Mouse (Mus musculus) CH12.LX (cell line): ENCODE data around the gene Gm29666. TPM values are rescaled to one million over a fixed set of nuclear protein-coding genes. Genes with fewer than 3 reads are reported as not detected.

Experiments
- DNase-seq: peaks from one replicate; pipeline ENCODE4 v3.0.0-alpha.2; 2013; ENCODE audit errors: extremely low read depth
- H3K27ac ChIP-seq: 2 replicates; pipeline ENCODE4 v1.5.1; 2012; ENCODE audit warnings: low read depth, mild to moderate bottlenecking, control low read depth, moderate library complexity; ENCODE audit not compliant: insufficient read depth
- H3K27me3 ChIP-seq: replicated peaks from 2 replicates; pipeline ENCODE3; 2012; ENCODE audit warnings: inconsistent platforms
- H3K36me3 ChIP-seq, 2 experiments: replicated peaks in 1 of 2; 2 replicates each; pipeline versions ENCODE3 to v1.6.1; 2012; ENCODE audit warnings: inconsistent platforms in 1 of 2, low read length in 1 of 2, mild to moderate bottlenecking in 1 of 2, mixed read lengths in 1 of 2, moderate library complexity in 1 of 2; ENCODE audit not compliant: control insufficient read depth in 1 of 2, insufficient read depth in 1 of 2
- H3K4me1 ChIP-seq, 2 experiments: 2 replicates each; pipeline ENCODE4 v1.6.1; 2012; ENCODE audit warnings: inconsistent platforms in 1 of 2, moderate library complexity in 1 of 2; ENCODE audit not compliant: insufficient read depth in 2 of 2, control insufficient read depth in 1 of 2
- H3K4me2 ChIP-seq: 2 replicates; pipeline ENCODE4 v1.6.1; 2012; ENCODE audit warnings: low read depth, mild to moderate bottlenecking, control low read depth; ENCODE audit not compliant: poor library complexity, insufficient read depth, severe bottlenecking
- H3K4me3 ChIP-seq, 3 experiments: fragments of 150-350 bp in 1 of 3; sonication (generic) in 1 of 3; replicated peaks in 1 of 3; 2 replicates each; pipeline versions ENCODE3 to v1.5.1; 2011 to 2012; ENCODE audit warnings: low read depth in 2 of 3, low read length in 2 of 3, mild to moderate bottlenecking in 2 of 3, moderate library complexity in 2 of 3, control low read depth in 1 of 3, improper control_type of control experiment in 1 of 3, inconsistent platforms in 1 of 3, mixed read lengths in 1 of 3; ENCODE audit not compliant: poor library complexity in 1 of 3
- H3K79me2 ChIP-seq: replicated peaks from 2 replicates; pipeline ENCODE4 v1.6.1; 2012; ENCODE audit warnings: mild to moderate bottlenecking, moderate library complexity; ENCODE audit not compliant: control insufficient read depth, poor library complexity, insufficient read depth, severe bottlenecking; ENCODE audit errors: extremely low read depth
- H3K9ac ChIP-seq: 2 replicates; pipeline ENCODE4 v1.6.1; 2012; ENCODE audit warnings: low read depth, mild to moderate bottlenecking, control low read depth, moderate library complexity; ENCODE audit not compliant: insufficient read depth
- H3K9me3 ChIP-seq: replicated peaks from 2 replicates; pipeline ENCODE3; 2012; ENCODE audit warnings: low read length, inconsistent platforms, mixed read lengths
- CHD1 ChIP-seq: IDR thresholded peaks from 2 replicates; pipeline ENCODE4 v1.6.1; 2012; ENCODE audit warnings: low read depth, low read length, improper control_type of control experiment, inconsistent platforms
- CHD2 ChIP-seq: IDR thresholded peaks from 2 replicates; pipeline ENCODE4 v1.6.1; 2011; ENCODE audit warnings: low read length, improper control_type of control experiment
- CTCF ChIP-seq, 2 experiments: IDR thresholded peaks in 1 of 2; conservative IDR thresholded peaks in 1 of 2; 2 replicates each; pipeline ENCODE4 v1.5.1; 2011 to 2012; ENCODE audit warnings: low read depth in 2 of 2, low read length in 2 of 2, improper control_type of control experiment in 1 of 2, inconsistent platforms in 1 of 2, mild to moderate bottlenecking in 1 of 2, moderate library complexity in 1 of 2
- E2F4 ChIP-seq: IDR thresholded peaks from 2 replicates; pipeline ENCODE4 v1.6.1; 2011; ENCODE audit warnings: low read depth, low read length, improper control_type of control experiment; ENCODE audit not compliant: insufficient replicate concordance
- EP300 ChIP-seq: IDR thresholded peaks from 2 replicates; pipeline ENCODE4 v1.6.1; 2011; ENCODE audit warnings: low read length, improper control_type of control experiment
- ETS1 ChIP-seq: conservative IDR thresholded peaks from 2 replicates; pipeline ENCODE4 v1.6.1; 2012; ENCODE audit warnings: low read depth, mild to moderate bottlenecking, inconsistent platforms, low read length, improper control_type of control experiment, moderate library complexity
- GABPA ChIP-seq: IDR thresholded peaks from 2 replicates; pipeline ENCODE4 v1.6.1; 2012; ENCODE audit warnings: low read depth, low read length, improper control_type of control experiment, inconsistent platforms; ENCODE audit not compliant: insufficient replicate concordance
- JUN ChIP-seq: IDR thresholded peaks from 2 replicates; pipeline ENCODE4 v1.6.1; 2011; ENCODE audit warnings: low read depth, mild to moderate bottlenecking, low read length, improper control_type of control experiment, moderate library complexity; ENCODE audit not compliant: insufficient read depth
- KAT2A ChIP-seq: IDR thresholded peaks from 2 replicates; pipeline ENCODE4 v1.6.1; 2012; ENCODE audit warnings: low read length, improper control_type of control experiment, inconsistent platforms; ENCODE audit not compliant: insufficient replicate concordance
- MAX ChIP-seq: IDR thresholded peaks from 2 replicates; pipeline ENCODE4 v1.6.1; 2011; ENCODE audit warnings: low read length, improper control_type of control experiment
- MAZ ChIP-seq: IDR thresholded peaks from 2 replicates; pipeline ENCODE4 v1.6.1; 2012; ENCODE audit warnings: low read depth, mild to moderate bottlenecking, inconsistent platforms, low read length, improper control_type of control experiment, moderate library complexity
- MEF2A ChIP-seq: IDR thresholded peaks from 2 replicates; pipeline ENCODE4 v1.6.1; 2014; ENCODE audit warnings: low read depth, mild to moderate bottlenecking, inconsistent platforms, low read length, improper control_type of control experiment, borderline replicate concordance
- MYC ChIP-seq: IDR thresholded peaks from 2 replicates; pipeline ENCODE4 v1.6.1; 2011; ENCODE audit warnings: low read depth, mild to moderate bottlenecking, improper control_type of control experiment, low read length
- NELFE ChIP-seq: IDR thresholded peaks from 2 replicates; pipeline ENCODE4 v1.6.1; 2011; ENCODE audit warnings: low read depth, low read length, improper control_type of control experiment
- PAX5 ChIP-seq: IDR thresholded peaks from 2 replicates; pipeline ENCODE4 v1.6.1; 2012; ENCODE audit warnings: low read length, inconsistent platforms, mixed read lengths
- POLR2AphosphoS2 ChIP-seq: IDR thresholded peaks from 2 replicates; pipeline ENCODE4 v1.6.1; 2011; ENCODE audit warnings: low read depth, low read length, improper control_type of control experiment
- RAD21 ChIP-seq: IDR thresholded peaks from 2 replicates; pipeline ENCODE4 v1.6.1; 2011; ENCODE audit warnings: low read depth, mild to moderate bottlenecking, low read length, improper control_type of control experiment, moderate library complexity
- RCOR1 ChIP-seq: conservative IDR thresholded peaks from 2 replicates; pipeline ENCODE4 v1.6.1; 2012; ENCODE audit warnings: low read depth, mild to moderate bottlenecking, inconsistent platforms, low read length, improper control_type of control experiment
- SIN3A ChIP-seq: IDR thresholded peaks from 2 replicates; pipeline ENCODE4 v1.6.1; 2012; ENCODE audit warnings: low read length, improper control_type of control experiment, inconsistent platforms
- SMC3 ChIP-seq: IDR thresholded peaks from 2 replicates; pipeline ENCODE4 v1.6.1; 2011; ENCODE audit warnings: low read depth, low read length, improper control_type of control experiment
- TCF12 ChIP-seq: IDR thresholded peaks from 2 replicates; pipeline ENCODE4 v1.6.1; 2014; ENCODE audit warnings: low read depth, mild to moderate bottlenecking, inconsistent platforms, low read length, improper control_type of control experiment
- UBTF ChIP-seq: IDR thresholded peaks from 2 replicates; pipeline ENCODE4 v1.6.1; 2012; ENCODE audit warnings: low read depth, mild to moderate bottlenecking, inconsistent platforms, low read length, improper control_type of control experiment, moderate library complexity
- USF1 ChIP-seq: IDR thresholded peaks from 2 replicates; pipeline ENCODE4 v1.6.1; 2014; ENCODE audit warnings: low read depth, mild to moderate bottlenecking, inconsistent platforms, low read length, improper control_type of control experiment
- USF2 ChIP-seq: conservative IDR thresholded peaks from 2 replicates; pipeline ENCODE4 v1.6.1; 2011; ENCODE audit warnings: low read depth, low read length, improper control_type of control experiment
- ZC3H11A ChIP-seq: IDR thresholded peaks from 2 replicates; pipeline ENCODE4 v1.6.1; 2012; ENCODE audit warnings: low read depth, mild to moderate bottlenecking, inconsistent platforms, low read length, improper control_type of control experiment
- ZKSCAN1 ChIP-seq: IDR thresholded peaks from 2 replicates; pipeline ENCODE4 v1.6.1; 2012; ENCODE audit warnings: low read depth, inconsistent platforms, low read length, improper control_type of control experiment, borderline replicate concordance
- ZNF384 ChIP-seq: IDR thresholded peaks from 2 replicates; pipeline ENCODE4 v1.6.1; 2012; ENCODE audit warnings: low read depth, low read length, improper control_type of control experiment, inconsistent platforms
- dilution Hi-C: fragments of 300-500 bp; cut with MboI; formaldehyde crosslinking; loops from 2 replicates; pipeline ENCODE4 v1.14.3; 2020; ENCODE audit warnings: low sequenced_read_pairs; ENCODE audit not compliant: extremely low pct_unique_long_range_greater_than_20kb, extremely low pct_ligation_motif_present
- in situ Hi-C: fragments of 300-500 bp; cut with MboI; formaldehyde crosslinking; loops from 3 replicates; pipeline ENCODE4 v1.14.3; 2019; ENCODE audit warnings: low sequenced_read_pairs, low pct_ligation_motif_present, low pct_unique_long_range_greater_than_20kb, mixed read lengths
- polyA plus RNA-seq: library from polyadenylated mRNA; unstranded; fragments of >175 nt; gene quantifications from 2 replicates; pipeline ENCODE4 v1.2.1, GENCODE M21; 2012; ENCODE audit warnings: low read depth; ENCODE audit not compliant: insufficient read length
- total RNA-seq, 2 experiments: library from RNA; depleted of rRNA; stranded (reverse); fragments of 300-350 nt in 1 of 2; fragments of >200 nt in 1 of 2; gene quantifications; 2 replicates each; pipeline ENCODE4 v1.2.3; 2012 to 2014

Gm29666 gene
- total and polyA plus RNA-seq, 3 experiments: 0.54 to 0.68 (median 0.64) TPM

- Histone ChIP-seq H3K4me1 (peaks cover 10 to 19% of the 10 kb centered on the region in 2 experiments; a peak in 3 of 4 replicates), H3K9ac (no peak overlapping the region), H3K4me3 (no peak overlapping the region), H3K9me3 (no peaks in the 10 kb centered on the region), H3K79me2 (no peaks in the 10 kb centered on the region), H3K36me3 (peaks cover 0 to 27% of the 10 kb centered on the region in 2 experiments), H3K4me2 (no peak overlapping the region), H3K27ac (no peak overlapping the region), H3K27me3 (no peaks in the 10 kb centered on the region)
- in situ Hi-C loops (no loop called here), dilution Hi-C loops (no loop called here)
- no peak for TF ChIP-seq GABPA
- TF ChIP-seq MAZ: no peak
- no peak for TF ChIP-seq NELFE
- TF ChIP-seq ZC3H11A: no peak
- TF ChIP-seq MAX: no peak
- no peak for TF ChIP-seq ZKSCAN1
- TF ChIP-seq UBTF: no peak
- TF ChIP-seq MYC: no peak
- no peak for TF ChIP-seq RCOR1
- no peak for TF ChIP-seq JUN
- no peak for TF ChIP-seq MEF2A
- no peak for TF ChIP-seq SMC3
- no peak for TF ChIP-seq ETS1
- no peak for DNase-seq
Measured at GRCm38 (mm10) chr15:84962518-84962917, 42.7 kb upstream of the Gm29666 start.

GRCm38 (mm10) chr15:84960692-84961091 lies 40.9 kb upstream of the Gm29666 start:
- Histone ChIP-seq H3K9ac (no peak overlapping the region), H3K36me3 (peaks cover 0 to 36% of the 10 kb centered on the region in 2 experiments), H3K27ac (no peak overlapping the region), H3K4me3 (no peak overlapping the region), H3K27me3 (no peaks in the 10 kb centered on the region), H3K4me1 (peaks cover 10 to 19% of the 10 kb centered on the region in 2 experiments; a peak in 3 of 4 replicates), H3K9me3 (no peaks in the 10 kb centered on the region), H3K79me2 (no peaks in the 10 kb centered on the region), H3K4me2 (no peak overlapping the region)
- in situ Hi-C loops (no loop called here), dilution Hi-C loops (no loop called here)
- TF ChIP-seq CTCF (conservative IDR thresholded peaks at IDR 0.05 in 1 of 2, IDR thresholded peaks at IDR 0.05 in 1 of 2; ENCODE audit: low read depth in 2 of 2, low read length in 2 of 2): peak in 1 of 2 experiments; percentile 5; a peak in 1 of 4 replicates
- TF ChIP-seq ETS1: no peak
- DNase-seq: no peak

GRCm38 (mm10) chr15:84959891-84960290 lies 40.1 kb upstream of the Gm29666 start:
- no peak for DNase-seq
- Histone ChIP-seq H3K4me3 (no peak overlapping the region), H3K9ac (no peak overlapping the region), H3K4me2 (no peak overlapping the region), H3K27ac (no peak overlapping the region), H3K9me3 (no peaks in the 10 kb centered on the region), H3K27me3 (no peaks in the 10 kb centered on the region), H3K36me3 (peaks cover 0 to 44% of the 10 kb centered on the region in 2 experiments), H3K79me2 (no peaks in the 10 kb centered on the region), H3K4me1 (peaks cover 10 to 19% of the 10 kb centered on the region in 2 experiments; a peak in 3 of 4 replicates)
- dilution Hi-C loops (no loop called here), in situ Hi-C loops (no loop called here)
- TF ChIP-seq RAD21 (no peak), USF1 (no peak), POLR2AphosphoS2 (no peak), KAT2A (no peak), EP300 (no peak), PAX5 (no peak), MAZ (no peak), ZNF384 (no peak), USF2 (no peak), SIN3A (no peak), TCF12 (no peak), E2F4 (no peak), CHD2 (no peak), SMC3 (no peak), CHD1 (no peak), CTCF (conservative IDR thresholded peaks at IDR 0.05 in 1 of 2, IDR thresholded peaks at IDR 0.05 in 1 of 2; ENCODE audit: low read depth in 2 of 2, low read length in 2 of 2) (no peak)
- TF ChIP-seq, all 38 proteins: peak for 0
